7 mouse cellular contexts compared by ENCODE assay signal in genomic region chrX:12587958-12588355, GRCm38 (mm10). TPM values are rescaled to one million over a fixed set of nuclear protein-coding genes. Genes with fewer than 3 reads are reported as not detected.
DNase-seq lines count a peak whose midpoint lies in the region; ATAC-seq and TF ChIP-seq lines count a peak whose summit lies in the region.

No protein-coding gene starts in this region.

- no peak for TF ChIP-seq POLR2A in brain, embryonic 14.5 days (IDR thresholded peaks at IDR 0.05; ENCODE audit: borderline replicate concordance, extremely low read depth, insufficient read depth, insufficient read length, poor library complexity, severe bottlenecking)

- peak; percentile 22 for DNase-seq in left cerebral cortex, postnatal 4 days
- DNase-seq in left cerebral cortex, postnatal 25 days (ENCODE audit: low spot score in 2 of 2), result no peak
- peak; percentile 22 for DNase-seq in brain, embryonic 14.5 days (ENCODE audit: low read depth)
- no peak for DNase-seq in midbrain, embryonic 14.5 days
- DNase-seq in spleen, postnatal 14 days (ENCODE audit: low spot score in 2 of 2), result no peak
- no peak for DNase-seq in thymus, postnatal 14 days

- WGBS in hindbrain, embryonic 16.5 days, result 10% methylated on average over 10 of the region's 18 CpGs
- WGBS in midbrain, embryonic 14.5 days, result 27% methylated on average over 18 of the region's 18 CpGs

- TF ChIP-seq CTCF in brain, embryonic 14.5 days (IDR thresholded peaks at IDR 0.05; ENCODE audit: borderline replicate concordance, extremely low read depth, insufficient read depth, insufficient read length), result no peak

- peak overlapping the region; percentile 54 for H3K4me2 ChIP-seq in hindbrain, embryonic 16.5 days (ENCODE audit: low read length)
- H3K4me2 ChIP-seq in midbrain, embryonic 14.5 days (ENCODE audit: low read length), result peak overlapping the region; percentile 53

- intact Hi-C loops in left cerebral cortex, postnatal 4 days (cut with DNase I), result no loop called here
- intact Hi-C loops in left cerebral cortex, postnatal 25 days (cut with DNase I), result no loop called here

- H3K9me3 ChIP-seq in hindbrain, embryonic 16.5 days (ENCODE audit: control insufficient read depth, low read length), result no peaks in the 10 kb centered on the region
- H3K9me3 ChIP-seq in midbrain, embryonic 14.5 days (ENCODE audit: control insufficient read depth, low read length), result no peaks in the 10 kb centered on the region

- H3K36me3 ChIP-seq in hindbrain, embryonic 16.5 days (ENCODE audit: control insufficient read depth, insufficient read depth, low read length), result no peaks in the 10 kb centered on the region
- no peaks in the 10 kb centered on the region for H3K36me3 ChIP-seq in midbrain, embryonic 14.5 days (ENCODE audit: control insufficient read depth, insufficient read depth, low read length)

- H3K4me3 ChIP-seq in hindbrain, embryonic 16.5 days (ENCODE audit: low read length), result peak overlapping the region; percentile 64
- peak overlapping the region; percentile 66 for H3K4me3 ChIP-seq in midbrain, embryonic 14.5 days (replicated peaks; ENCODE audit: low read depth, low read length)

- ATAC-seq in hindbrain, embryonic 16.5 days, result no peak; the same call in 1 of the 2 replicates
- ATAC-seq in midbrain, embryonic 14.5 days (ENCODE audit: low FRiP score, low TSS enrichment), result peak; percentile 55

- H3K27ac ChIP-seq in hindbrain, embryonic 16.5 days (ENCODE audit: low read depth, low read length), result peak overlapping the region; percentile 85
- H3K27ac ChIP-seq in midbrain, embryonic 14.5 days (replicated peaks; ENCODE audit: low read depth, low read length), result peak overlapping the region; percentile 89

- peak overlapping the region; percentile 80 for H3K9ac ChIP-seq in hindbrain, embryonic 16.5 days (ENCODE audit: low read depth, low read length)
- peak overlapping the region; percentile 86 for H3K9ac ChIP-seq in midbrain, embryonic 14.5 days (replicated peaks; ENCODE audit: low read length)

- no peaks in the 10 kb centered on the region for H3K27me3 ChIP-seq in hindbrain, embryonic 16.5 days (replicated peaks; ENCODE audit: control insufficient read depth, insufficient read depth, low read length)
- H3K27me3 ChIP-seq in midbrain, embryonic 14.5 days (ENCODE audit: control insufficient read depth, insufficient read depth, low read length), result no peaks in the 10 kb centered on the region

- H3K4me1 ChIP-seq in hindbrain, embryonic 16.5 days (ENCODE audit: control insufficient read depth, insufficient read depth, low read depth, low read length), result peaks cover 5% of the 10 kb centered on the region; the same call in 1 of the 2 replicates
- H3K4me1 ChIP-seq in midbrain, embryonic 14.5 days (ENCODE audit: control insufficient read depth, insufficient read depth, low read length), result peaks cover 7% of the 10 kb centered on the region; the same call in 1 of the 2 replicates

RNA-seq across cellular contexts. Expression of gene Atp6ap2, which starts 0.4 kb away (rescaled TPM):
- total RNA-seq in left cerebral cortex, postnatal 4 days (2021), result 100 to 1,000 TPM; 113 to 131 TPM
- 100 to 1,000 TPM; 222 to 239 TPM for total RNA-seq in left cerebral cortex, postnatal 25 days (2021)
- 56.8 and 67.7 TPM in 2 replicates for polyA plus RNA-seq in brain, embryonic 14.5 days (2012; rRNA removed)
- polyA plus RNA-seq in hindbrain, embryonic 16.5 days (2015; fragmentation: Nextera tagmentation; extraction: Ambion mirVana), result 220 and 254 TPM in 2 replicates
- polyA plus RNA-seq in midbrain, embryonic 14.5 days (2014; fragmentation: Nextera tagmentation; extraction: Ambion mirVana), result 191 and 198 TPM in 2 replicates

Comparison
In these comparisons a context has a peak if more than half of its experiments do, and no peak if none do; other contexts are left out.
1. DNase-seq: peak in left cerebral cortex, postnatal 4 days (single experiment) and brain, embryonic 14.5 days (single experiment); none in left cerebral cortex, postnatal 25 days (0 of 2), midbrain, embryonic 14.5 days (single experiment), spleen, postnatal 14 days (0 of 2) and thymus, postnatal 14 days (single experiment).